Mouse (Mus musculus) thymus, adult 2 months (tissue): ENCODE data around the gene Slc35f2.

Experiments
- CTCF ChIP-seq: fragments of 200-500 bp; IDR thresholded peaks from 2 replicates; pipeline ENCODE4 v1.5.1; 2012; ENCODE audit warnings: mild to moderate bottlenecking, control low read depth, low read length, moderate library complexity, borderline replicate concordance; ENCODE audit not compliant: control insufficient read depth, poor library complexity, insufficient read depth; ENCODE audit errors: extremely low read depth
- POLR2A ChIP-seq: fragments of 200-500 bp; IDR thresholded peaks from 2 replicates; pipeline ENCODE4 v1.6.1; 2012; ENCODE audit warnings: mild to moderate bottlenecking, low read length, control low read depth, moderate library complexity; ENCODE audit not compliant: control insufficient read depth, poor library complexity, insufficient read depth; ENCODE audit errors: extremely low read depth

- no peak for TF ChIP-seq CTCF
- TF ChIP-seq POLR2A, result no peak
These were observed 63.7 kb downstream of the Slc35f2 start for GRCm38 (mm10) chr9:53835039-53835438.
